Mouse (Mus musculus) fibroblast of lung, adult 2 months (primary cell): ENCODE measurements at regions not wholly inside any gene's neighbourhood (a gene's known extent, or its start where the extent isn't known, plus 50 kb on each side); places are given as distances from the start of the nearest gene placed in this dataset.

Experiments
- DNase-seq: peaks from one replicate; pipeline ENCODE4 v3.0.0-alpha.2; 2011; ENCODE audit warnings: low read depth

DNA sequence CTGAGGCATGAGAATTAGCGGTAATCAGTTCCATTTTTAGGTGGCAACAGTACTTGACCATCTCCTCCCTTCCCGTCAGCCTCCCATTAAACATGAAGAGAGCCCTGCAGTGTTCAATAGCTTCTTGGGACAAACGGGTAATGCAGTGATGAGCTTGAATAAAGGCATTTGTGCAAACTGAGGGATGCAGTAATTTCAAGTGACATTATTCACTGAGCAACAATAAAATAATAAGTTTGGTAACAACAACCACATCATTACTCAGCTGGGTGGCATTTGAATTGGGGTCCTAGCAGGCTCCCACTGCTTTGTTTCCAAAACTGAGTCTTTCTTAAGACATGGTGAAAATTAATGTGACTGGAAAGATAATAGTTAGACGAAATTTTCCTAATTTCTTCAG lies 315.2 kb upstream of the C030005K15Rik start:
- DNase-seq: no peak

GRCm38 (mm10) chr10:98043873-98044272 lies 317.3 kb upstream of the C030005K15Rik start:
- DNase-seq: no peak

DNA sequence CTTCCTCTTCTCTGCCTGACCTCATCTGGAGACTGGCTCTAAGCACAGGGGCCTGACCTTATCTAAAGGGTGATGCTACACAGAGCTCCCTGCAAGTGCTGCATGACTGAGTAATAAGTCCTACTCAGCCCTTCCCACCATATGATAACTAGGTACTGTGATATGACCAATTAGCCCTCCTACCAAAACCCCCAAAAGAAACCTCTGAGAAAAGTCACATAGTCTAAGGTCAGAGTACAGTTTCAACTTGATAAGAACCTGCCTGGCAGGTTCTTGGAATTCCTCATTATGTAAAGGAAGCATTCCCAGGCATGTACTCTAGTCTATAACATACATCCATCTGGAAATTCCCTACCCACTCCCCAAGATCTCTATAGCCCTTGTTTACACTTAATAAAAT lies 318.0 kb upstream of the C030005K15Rik start:
- no peak for DNase-seq

DNA sequence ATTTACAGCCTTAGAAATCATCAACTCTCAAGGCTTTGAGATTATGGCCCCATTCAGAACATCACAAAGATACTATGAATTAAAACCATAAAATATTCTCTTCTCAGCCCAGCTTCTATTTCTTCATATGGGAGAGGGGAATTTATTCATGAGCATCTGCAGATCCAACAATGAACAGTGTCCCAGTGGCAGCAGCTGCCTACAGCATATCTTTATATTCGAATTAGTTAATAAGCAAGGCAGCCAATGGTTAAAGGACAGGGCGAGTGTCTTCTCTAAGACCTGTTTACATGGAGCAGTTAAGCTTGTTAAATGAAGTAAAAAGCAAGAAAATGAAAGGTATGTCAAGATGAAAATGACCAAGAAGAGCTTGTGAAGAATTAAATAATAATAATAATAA lies 346.9 kb upstream of the C030005K15Rik start:
- DNase-seq: no peak

DNA sequence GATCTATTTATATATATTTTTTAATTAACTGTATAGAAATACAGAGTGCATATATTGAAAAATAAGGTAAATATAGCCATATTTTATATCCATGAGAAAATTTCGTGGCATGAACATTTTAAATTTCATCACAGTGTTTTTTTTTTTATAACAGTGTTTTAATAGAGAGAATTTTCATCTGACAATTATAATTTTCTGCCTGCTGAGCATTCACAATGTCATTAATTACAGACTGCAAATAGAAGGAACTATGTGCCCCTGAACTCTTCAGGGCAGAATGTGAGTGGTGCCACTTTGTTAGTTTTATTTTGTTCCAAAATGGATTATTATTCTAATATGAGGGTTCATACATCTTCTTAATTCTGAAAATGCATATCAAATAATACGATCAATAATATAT lies 358.3 kb upstream of the C030005K15Rik start:
- DNase-seq: no peak

DNA sequence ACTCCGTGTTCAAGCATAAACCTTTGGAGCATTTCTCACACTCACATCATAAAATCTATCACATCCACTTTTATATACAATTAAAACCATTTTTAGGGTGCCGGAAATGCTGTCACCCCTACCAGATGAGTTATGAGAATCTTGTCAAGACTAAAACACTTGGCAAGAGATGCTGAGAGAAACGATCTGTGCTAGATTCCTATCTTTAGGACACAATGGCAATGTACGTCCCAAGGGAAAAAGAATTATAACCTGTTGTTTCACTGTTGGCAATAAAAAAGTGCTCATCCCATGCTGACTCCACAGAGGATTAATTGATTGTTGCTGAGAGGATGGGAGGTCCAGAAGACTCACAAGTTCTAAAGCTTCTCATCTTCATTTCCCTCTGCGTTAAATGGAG lies 389.7 kb upstream of the C030005K15Rik start:
- no peak for DNase-seq

- DNase-seq: no peak
These were observed 399.2 kb upstream of the C030005K15Rik start for GRCm38 (mm10) chr10:98125713-98126112.

DNA sequence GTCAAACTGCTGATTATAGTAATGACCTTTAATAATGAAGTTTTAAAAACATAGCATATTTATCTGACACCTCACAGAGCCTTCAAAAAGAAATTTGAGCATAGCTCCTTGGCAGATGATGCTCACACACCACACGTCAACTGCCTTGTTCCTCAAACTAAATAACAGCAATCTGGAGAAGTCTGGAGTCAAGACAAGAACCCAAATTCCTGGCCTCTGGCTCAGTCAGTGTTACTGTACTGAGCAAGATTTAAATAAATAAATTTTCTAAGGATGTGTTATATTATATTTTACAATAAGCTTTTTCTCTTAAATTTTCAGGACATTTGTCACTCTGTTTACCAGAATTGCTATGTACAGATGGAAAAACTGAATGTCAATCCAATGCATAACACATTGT lies 408.5 kb upstream of the C030005K15Rik start:
- DNase-seq: peak; percentile 14

GRCm38 (mm10) chr10:98145773-98146172 lies 419.2 kb upstream of the C030005K15Rik start:
- DNase-seq: no peak

DNA sequence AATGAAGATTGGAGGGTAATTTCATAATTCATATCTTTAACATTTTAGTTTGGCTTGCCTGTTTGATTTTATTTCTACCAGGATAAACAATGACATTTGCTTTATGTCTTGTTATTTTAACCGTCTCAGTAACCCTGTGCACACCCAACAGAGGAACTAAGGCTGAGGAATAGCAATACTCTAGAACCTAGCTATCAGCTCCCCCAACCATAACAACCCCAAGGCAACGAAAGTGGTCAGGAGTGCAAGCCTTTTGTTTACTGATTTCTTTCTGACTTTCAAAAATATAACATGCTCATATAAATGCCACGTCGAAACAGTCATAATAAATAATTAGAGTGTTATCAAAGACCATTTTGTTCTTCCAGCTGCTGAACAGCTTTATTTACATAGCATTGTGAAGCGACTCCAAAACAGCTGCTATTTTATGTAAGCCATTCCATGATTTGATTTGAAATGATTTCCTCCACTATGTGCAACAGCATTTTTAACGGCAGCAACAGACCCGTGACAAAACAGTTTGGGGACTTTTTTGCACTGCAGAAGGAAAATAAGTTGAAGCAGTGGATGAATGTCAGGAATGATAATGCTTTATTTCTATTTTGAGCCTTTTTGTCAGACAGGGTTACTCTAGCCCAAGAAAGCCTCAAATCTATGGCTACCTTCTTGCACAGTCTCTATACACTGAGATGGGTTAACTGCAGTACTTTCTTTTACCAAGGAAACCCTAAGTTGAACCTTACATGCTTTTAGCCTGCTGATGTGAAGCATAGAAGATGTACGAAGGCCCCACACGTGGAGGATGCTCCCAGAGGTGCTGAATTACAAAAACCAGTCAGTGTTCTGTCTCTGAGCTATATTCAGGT lies 420.7 kb upstream of the C030005K15Rik start:
- no peak for DNase-seq

- DNase-seq: no peak
These were observed 429.4 kb upstream of the C030005K15Rik start for GRCm38 (mm10) chr10:98155982-98156381.

- no peak for DNase-seq
These were observed 459.1 kb upstream of the C030005K15Rik start for GRCm38 (mm10) chr10:98185666-98186065.

DNA sequence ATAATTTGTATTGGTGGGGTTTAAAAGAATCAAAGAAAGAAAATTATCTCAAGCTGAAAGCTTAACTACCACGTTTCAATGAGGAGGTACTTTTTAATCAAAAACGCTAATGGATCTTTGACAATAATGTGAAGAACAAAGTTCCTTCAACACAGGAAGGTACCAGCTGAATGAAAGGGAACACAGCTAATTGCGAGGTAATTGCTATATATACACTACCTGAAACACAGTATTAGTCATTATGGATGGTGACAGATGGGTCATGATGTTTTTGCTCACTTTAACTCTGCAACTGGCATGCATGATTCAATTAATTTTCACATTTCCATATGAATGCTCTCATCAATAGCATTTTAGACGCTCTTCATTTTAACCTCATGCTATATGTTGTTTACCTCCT lies 470.3 kb upstream of the C030005K15Rik start:
- no peak for DNase-seq

DNA sequence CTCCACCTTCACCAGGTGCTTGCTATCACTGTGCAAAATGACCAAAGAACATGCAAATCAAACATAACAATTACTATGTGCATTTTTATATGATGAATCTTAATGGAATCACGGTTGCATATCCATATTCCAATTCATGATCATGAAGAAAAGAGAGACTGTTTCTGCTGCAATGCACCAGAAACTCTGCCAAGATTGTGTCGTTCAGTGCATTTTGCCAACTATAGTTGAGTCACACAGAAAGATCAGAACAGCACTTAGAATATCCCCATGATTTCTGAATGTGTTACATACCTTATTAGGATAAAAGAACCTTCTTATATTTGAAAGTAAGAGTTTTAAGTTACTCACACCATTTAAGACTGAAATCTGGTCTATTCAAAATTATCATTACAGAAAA lies 483.7 kb upstream of the C030005K15Rik start:
- DNase-seq: peak; percentile 24

GRCm38 (mm10) chr10:98212876-98213587 lies 486.5 kb upstream of the C030005K15Rik start:
- DNase-seq: no peak

DNA sequence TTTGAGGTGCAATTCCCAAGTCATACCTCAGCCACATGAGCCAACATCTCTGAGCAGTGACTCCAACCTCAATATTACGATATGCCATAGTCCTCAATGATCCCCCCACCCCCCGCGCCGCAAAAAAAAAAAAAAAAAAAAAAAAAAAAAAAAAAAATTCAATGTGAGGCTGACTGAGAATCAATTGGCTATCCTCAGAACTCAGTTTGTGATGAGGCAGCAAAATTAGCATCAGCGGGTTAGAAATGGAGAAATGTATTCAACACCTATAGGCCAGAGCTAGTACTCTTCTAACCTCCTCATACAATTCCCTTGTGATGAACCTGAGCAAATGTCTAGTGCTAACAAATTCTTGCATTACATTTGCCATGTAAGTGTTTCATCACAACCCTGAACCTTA lies 504.5 kb upstream of the C030005K15Rik start:
- no peak for DNase-seq

DNA sequence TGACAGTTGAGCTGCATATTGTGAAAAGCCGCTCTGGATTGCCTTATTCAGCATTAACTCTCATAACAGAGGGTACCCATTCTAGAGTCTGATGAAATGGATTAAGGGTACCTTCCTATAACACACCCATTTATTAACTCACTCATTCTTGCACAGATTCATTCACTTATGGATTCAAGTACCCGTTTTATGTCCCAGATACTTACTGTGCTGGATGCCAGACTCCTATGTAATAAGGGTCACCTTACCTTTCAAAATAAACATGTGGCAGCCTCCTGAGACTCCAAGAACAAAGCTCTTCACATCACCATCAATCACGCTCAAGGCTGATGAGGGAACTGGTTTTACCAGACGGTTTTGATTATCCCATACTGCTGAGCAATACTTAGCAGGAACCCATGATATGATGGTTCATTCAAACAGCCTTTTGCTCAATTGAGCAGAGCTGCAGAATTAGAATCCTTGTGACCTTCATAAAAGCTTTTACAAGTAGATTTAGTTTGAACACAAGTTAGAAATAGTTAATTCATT lies 505.2 kb upstream of the C030005K15Rik start:
- no peak for DNase-seq

DNA sequence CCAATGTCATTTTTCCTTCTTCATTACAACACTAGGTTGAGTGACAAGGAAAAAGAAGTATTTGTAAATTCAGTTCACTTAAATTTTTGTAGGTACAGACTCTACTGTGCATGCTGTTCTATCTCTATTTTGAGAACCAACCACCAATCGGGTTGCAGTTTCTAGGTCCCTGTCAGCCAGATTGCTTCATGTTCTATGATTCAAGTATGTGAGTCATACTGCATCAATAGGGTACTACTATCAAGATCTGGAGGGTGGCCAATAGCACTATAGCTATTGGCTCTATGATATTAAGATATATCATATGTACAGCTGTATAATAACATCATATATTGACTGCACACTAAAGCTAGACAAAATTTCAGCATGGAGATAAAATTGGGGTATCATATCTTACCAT lies 521.8 kb upstream of the C030005K15Rik start:
- no peak for DNase-seq

GRCm38 (mm10) chr10:98257980-98258707 lies 531.6 kb upstream of the C030005K15Rik start:
- no peak for DNase-seq

GRCm38 (mm10) chr10:98259283-98259682 lies 532.7 kb upstream of the C030005K15Rik start:
- DNase-seq: no peak

- DNase-seq: no peak
These were observed 542.0 kb upstream of the C030005K15Rik start for GRCm38 (mm10) chr10:98268511-98268910.

- DNase-seq: no peak
These were observed 565.1 kb upstream of the C030005K15Rik start for GRCm38 (mm10) chr10:98291617-98292016.
